Mouse (Mus musculus): Measurements from ENCODE around the gene Cntln.

Gene Cntln

GRCm38 (mm10) chr4:85054616-85055015 lies 170.5 kb downstream of the Cntln start:
- DNase-seq (ENCODE audit: low read depth, low spot score) = no peak

GRCm38 (mm10) chr4:85059598-85059997 lies 175.5 kb downstream of the Cntln start:
- no peak for DNase-seq (ENCODE audit: low read depth, low spot score)

GRCm38 (mm10) chr4:85061676-85062075 lies 177.6 kb downstream of the Cntln start:
- peak; percentile 30 for DNase-seq (ENCODE audit: low read depth, low spot score)

DNA sequence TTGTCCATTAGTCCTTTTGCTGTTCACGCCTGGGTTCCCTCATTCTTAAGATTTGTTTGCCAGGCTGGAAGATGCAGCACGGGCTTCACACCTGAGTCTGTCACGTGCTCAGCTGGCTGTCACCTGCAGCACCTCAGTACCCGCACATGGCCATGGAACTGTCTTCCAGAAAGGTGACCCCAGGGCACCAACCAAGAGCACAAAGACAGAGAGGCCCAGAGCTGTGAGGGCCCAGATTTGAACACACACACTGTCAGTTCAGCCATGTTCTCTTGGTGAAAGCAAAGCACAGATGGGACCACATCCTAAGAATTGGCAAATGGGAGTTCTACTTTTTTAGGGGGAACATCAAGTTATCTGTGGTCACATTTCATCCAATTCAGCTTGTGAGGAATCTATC lies 211.9 kb downstream of the Cntln start:
- no peak for DNase-seq (ENCODE audit: low read depth, low spot score)

- peak; percentile 60 for DNase-seq (ENCODE audit: low read depth, low spot score)
These were observed 212.6 kb downstream of the Cntln start for GRCm38 (mm10) chr4:85096682-85097081.

DNA sequence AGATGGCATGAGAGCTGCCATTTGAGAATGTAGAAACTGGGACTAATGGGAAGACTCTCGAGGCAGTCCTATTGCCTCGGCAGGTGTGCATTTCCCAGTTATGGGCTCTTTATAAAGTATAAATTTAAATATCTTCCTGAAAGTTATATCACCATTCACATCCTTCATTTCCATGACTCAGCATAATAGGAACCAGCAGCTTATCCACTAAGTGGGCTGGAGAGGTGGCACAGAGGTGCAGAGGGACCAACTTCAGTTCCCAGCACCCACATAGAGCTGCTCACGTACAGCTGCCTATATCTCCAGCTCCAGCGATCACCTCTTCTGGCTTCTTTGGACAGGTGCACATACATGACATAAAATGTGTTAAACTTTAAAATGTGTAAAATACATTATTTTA lies 218.1 kb downstream of the Cntln start:
- no peak for DNase-seq (ENCODE audit: low read depth, low spot score)

- DNase-seq (ENCODE audit: low read depth, low spot score) = no peak
These were observed 222.3 kb downstream of the Cntln start for GRCm38 (mm10) chr4:85106416-85106815.

GRCm38 (mm10) chr4:85106961-85107360 lies 222.9 kb downstream of the Cntln start:
- DNase-seq (ENCODE audit: low read depth, low spot score) = no peak

DNA sequence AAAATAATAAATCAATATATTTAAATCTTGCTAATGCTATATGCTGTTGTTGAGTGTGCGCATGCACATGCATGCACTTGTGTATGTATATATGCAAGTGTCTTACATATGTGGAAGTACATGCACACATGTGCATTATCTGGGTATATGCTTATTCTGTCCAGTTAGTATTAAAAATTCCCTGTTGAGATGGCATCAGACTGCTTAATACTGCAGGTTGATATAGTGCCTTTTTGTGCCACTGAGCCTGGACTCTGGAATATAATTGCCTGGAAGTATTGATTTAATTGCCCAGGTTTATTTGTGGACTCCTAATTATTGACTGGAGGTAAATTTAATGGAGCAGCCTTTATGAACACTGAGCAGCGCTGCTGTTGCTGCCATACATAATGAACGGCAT lies 236.2 kb downstream of the Cntln start:
- DNase-seq (ENCODE audit: low read depth, low spot score) = no peak

GRCm38 (mm10) chr4:85149726-85150125 lies 265.6 kb downstream of the Cntln start:
- DNase-seq (ENCODE audit: low read depth, low spot score) = no peak

GRCm38 (mm10) chr4:85151881-85152280 lies 267.8 kb downstream of the Cntln start:
- DNase-seq (ENCODE audit: low read depth, low spot score) = no peak

- DNase-seq (ENCODE audit: low read depth, low spot score) = no peak
These were observed 270.3 kb downstream of the Cntln start for GRCm38 (mm10) chr4:85154361-85154760.

GRCm38 (mm10) chr4:85161156-85161555 lies 277.0 kb downstream of the Cntln start:
- peak; percentile 16 for DNase-seq (ENCODE audit: low read depth, low spot score)

GRCm38 (mm10) chr4:85162468-85163312 lies 278.6 kb downstream of the Cntln start:
- DNase-seq (ENCODE audit: low read depth, low spot score) = peak; percentile 63

GRCm38 (mm10) chr4:85163313-85163615 lies 279.2 kb downstream of the Cntln start:
- DNase-seq (ENCODE audit: low read depth, low spot score) = no peak

GRCm38 (mm10) chr4:85168001-85168400 lies 283.9 kb downstream of the Cntln start:
- DNase-seq (ENCODE audit: low read depth, low spot score) = no peak

DNA sequence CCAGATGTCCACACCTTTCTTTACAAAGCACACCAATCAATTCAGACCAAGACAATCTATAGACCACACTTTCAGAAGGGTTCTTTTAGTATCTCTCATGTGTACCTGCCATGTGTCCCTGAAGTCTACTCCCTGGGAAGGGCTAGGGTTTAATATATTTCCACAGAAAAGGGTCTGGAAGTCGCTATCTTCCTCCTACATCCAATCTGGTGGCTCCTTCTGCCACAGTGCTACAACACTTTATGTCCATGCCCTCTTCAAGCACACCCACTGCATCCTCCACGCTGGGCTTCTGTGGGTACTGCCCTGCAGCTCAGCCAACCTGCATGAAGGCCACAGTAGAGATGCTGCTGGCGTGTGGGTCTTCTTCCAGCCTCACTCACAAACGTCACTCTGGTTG lies 291.4 kb downstream of the Cntln start:
- DNase-seq (ENCODE audit: low read depth, low spot score) = no peak

GRCm38 (mm10) chr4:85178394-85179051 lies 294.4 kb downstream of the Cntln start:
- no peak for DNase-seq (ENCODE audit: low read depth, low spot score)
